Mouse (Mus musculus) hindbrain, embryonic 16.5 days (tissue): ENCODE measurements at regions not wholly inside any gene's neighbourhood (a gene's known extent, or its start where the extent isn't known, plus 50 kb on each side); places are given as distances from the start of the nearest gene placed in this dataset.
"Not testable (repeated sequence)": the region's sequence is repeated elsewhere in the genome, so short reads cannot be mapped to it uniquely, and the experiment has no call there.

ENCODE experiments used
- ATAC-seq: fragments of 200-750 bp; cut with Nextera tagmentation; 2 replicates; pipeline ENCODE4 v1.8.0; 2017; ENCODE audit warnings: moderate TSS enrichment, moderate library complexity
- H3K27ac ChIP-seq: fragments of 300-500 bp; sonication (generic); 2 replicates; pipeline ENCODE4 v1.5.1; 2014; ENCODE audit warnings: low read depth, mild to moderate bottlenecking, control low read depth, low read length, moderate library complexity
- H3K27me3 ChIP-seq: fragments of 300-500 bp; sonication (generic); replicated peaks from 2 replicates; pipeline ENCODE4 v1.6.1; 2014; ENCODE audit warnings: low read length; ENCODE audit not compliant: control insufficient read depth, insufficient read depth
- H3K36me3 ChIP-seq: fragments of 300-500 bp; sonication (generic); 2 replicates; pipeline ENCODE4 v1.6.1; 2014; ENCODE audit warnings: mild to moderate bottlenecking, low read length, moderate library complexity, mixed read lengths; ENCODE audit not compliant: control insufficient read depth, insufficient read depth
- H3K4me1 ChIP-seq: fragments of 300-500 bp; sonication (generic); 2 replicates; pipeline ENCODE4 v1.6.1; 2014; ENCODE audit warnings: low read depth, low read length; ENCODE audit not compliant: control insufficient read depth, insufficient read depth
- H3K4me2 ChIP-seq: fragments of 300-500 bp; sonication (generic); 2 replicates; pipeline ENCODE4 v1.6.1; 2014; ENCODE audit warnings: mild to moderate bottlenecking, low read length, control low read depth, moderate library complexity
- H3K4me3 ChIP-seq: fragments of 300-500 bp; sonication (generic); 2 replicates; pipeline ENCODE4 v1.5.1; 2014; ENCODE audit warnings: mild to moderate bottlenecking, low read length, control low read depth, moderate library complexity
- H3K9ac ChIP-seq: fragments of 300-500 bp; sonication (generic); 2 replicates; pipeline ENCODE4 v1.6.1; 2014; ENCODE audit warnings: low read depth, mild to moderate bottlenecking, control low read depth, low read length, moderate library complexity
- H3K9me3 ChIP-seq: fragments of 300-500 bp; sonication (generic); 2 replicates; pipeline ENCODE4 v1.6.1; 2014; ENCODE audit warnings: mild to moderate bottlenecking, low read length, moderate library complexity; ENCODE audit not compliant: control insufficient read depth
- WGBS: fragments of 180-500 bp; shearing (Covaris S2); extraction: QIAGEN DNeasy Blood & Tissue Kit; methylation state at CpG from one replicate; pipeline ENCODE4 v1.1.7; 2014; 5-methylcytosine and 5-hydroxymethylcytosine counted together

DNA sequence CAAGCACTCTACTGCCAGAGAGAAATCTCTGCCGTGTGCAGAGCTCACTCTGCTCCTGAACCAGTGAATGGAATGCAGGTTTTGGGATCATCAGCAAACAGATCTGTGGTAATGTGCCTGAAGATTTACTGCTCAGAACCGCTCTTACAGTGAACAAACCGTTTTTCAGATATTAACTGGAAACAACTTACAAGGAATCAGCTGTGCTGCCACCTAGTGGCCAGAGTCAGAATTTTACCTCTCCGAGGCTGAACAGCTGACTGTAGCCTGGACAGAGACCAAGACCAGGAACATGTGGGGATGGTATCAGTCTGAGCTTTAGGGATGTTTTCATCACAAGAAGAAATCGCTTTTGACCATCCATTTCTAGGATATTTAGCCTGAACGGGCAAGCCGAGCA lies 65.3 kb downstream of the Gm15023 start:
- not testable (repeated sequence) for H3K9me3 ChIP-seq, H3K4me2 ChIP-seq, H3K9ac ChIP-seq, H3K27me3 ChIP-seq, H3K27ac ChIP-seq, ATAC-seq, H3K36me3 ChIP-seq, H3K4me3 ChIP-seq, H3K4me1 ChIP-seq
- WGBS = 30% methylated on average over 6 of the region's 7 CpGs

GRCm38 (mm10) chrX:135110866-135111265 lies 66.6 kb downstream of the Gm15023 start:
- not testable (repeated sequence) for H3K4me2 ChIP-seq, H3K27me3 ChIP-seq, H3K4me1 ChIP-seq, H3K9me3 ChIP-seq, H3K36me3 ChIP-seq, H3K4me3 ChIP-seq, H3K9ac ChIP-seq, ATAC-seq, H3K27ac ChIP-seq
- WGBS = 26% methylated on average over 4 of the region's 4 CpGs

DNA sequence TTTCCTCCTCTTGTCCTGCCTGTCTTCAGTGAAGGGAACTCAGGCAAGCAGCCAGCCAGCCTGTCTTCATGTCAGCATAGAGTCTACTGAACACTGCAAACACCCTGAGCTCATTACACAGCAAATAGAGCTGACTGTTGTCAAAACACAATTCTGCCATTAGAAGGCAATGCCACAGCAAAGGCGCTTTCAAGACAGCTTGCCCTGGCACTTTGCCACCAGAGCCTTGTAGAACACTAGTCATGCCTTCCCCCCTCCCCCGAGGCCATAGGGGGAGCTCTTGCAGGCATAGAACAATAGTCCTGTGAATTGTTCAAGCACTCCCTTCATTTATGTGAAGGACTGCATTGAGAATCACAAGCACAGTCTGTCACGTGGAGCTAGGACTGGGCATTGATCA lies 75.8 kb downstream of the Gm15023 start:
- H3K4me2 ChIP-seq = no peak overlapping the region
- no peak overlapping the region for H3K9ac ChIP-seq
- H3K36me3 ChIP-seq = no peaks in the 10 kb centered on the region
- no peaks in the 10 kb centered on the region for H3K4me1 ChIP-seq
- no peak overlapping the region for H3K4me3 ChIP-seq
- no peaks in the 10 kb centered on the region for H3K9me3 ChIP-seq
- ATAC-seq = peak; percentile 48
- no peak overlapping the region for H3K27ac ChIP-seq
- H3K27me3 ChIP-seq = no peaks in the 10 kb centered on the region
- WGBS = 45% methylated on average over 3 of the region's 3 CpGs

DNA sequence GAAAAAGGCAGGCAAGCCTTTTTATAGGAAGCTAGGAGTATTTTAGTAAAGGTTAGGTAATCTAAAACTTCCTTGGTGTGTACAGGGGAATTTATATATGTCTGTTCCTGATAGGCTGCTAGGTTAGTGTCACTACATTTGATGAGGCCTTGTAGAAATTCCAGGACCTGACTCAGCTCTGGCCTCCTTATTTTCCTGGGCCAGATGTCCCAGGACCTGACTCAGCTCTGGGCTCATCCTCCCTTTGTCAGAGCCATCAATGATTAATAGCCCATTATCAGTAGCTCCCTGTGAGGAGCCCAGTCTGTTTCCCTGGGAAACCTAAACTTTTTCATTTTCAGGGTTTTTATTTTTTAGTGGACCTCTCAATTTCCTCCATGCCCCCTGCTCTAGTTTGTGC lies 79.3 kb downstream of the Gm15023 start:
- H3K9me3 ChIP-seq = no peaks in the 10 kb centered on the region
- no peak for ATAC-seq
- H3K27ac ChIP-seq = no peak overlapping the region
- H3K4me2 ChIP-seq = no peak overlapping the region
- no peak overlapping the region for H3K9ac ChIP-seq
- no peaks in the 10 kb centered on the region for H3K4me1 ChIP-seq
- H3K4me3 ChIP-seq = no peak overlapping the region
- no peaks in the 10 kb centered on the region for H3K36me3 ChIP-seq
- H3K27me3 ChIP-seq = no peaks in the 10 kb centered on the region

DNA sequence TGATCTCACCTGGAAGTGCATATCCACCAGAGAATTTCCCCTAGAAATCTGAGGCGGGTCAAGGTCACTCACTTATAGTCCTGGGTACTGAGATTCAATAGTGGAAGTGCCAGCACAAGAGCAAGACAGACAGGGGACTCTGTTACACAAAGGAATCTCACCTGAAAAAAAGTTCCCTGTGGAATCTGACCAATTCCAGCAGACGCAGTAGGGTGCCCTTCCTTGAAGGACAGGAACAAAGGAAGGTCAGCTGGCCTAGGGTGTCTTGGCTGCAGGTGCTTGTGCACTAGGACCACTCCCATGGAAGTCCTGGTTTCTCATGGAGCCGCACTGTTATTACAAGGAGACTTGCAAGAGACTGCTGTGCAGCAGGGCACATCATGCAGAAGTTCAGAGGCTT lies 81.2 kb downstream of the Gm15023 start:
- 63% methylated on average over 3 of the region's 3 CpGs for WGBS
- no peaks in the 10 kb centered on the region for H3K4me1 ChIP-seq
- no peaks in the 10 kb centered on the region for H3K27me3 ChIP-seq
- no peak overlapping the region for H3K4me3 ChIP-seq
- no peak for ATAC-seq
- H3K9me3 ChIP-seq = no peaks in the 10 kb centered on the region
- no peak overlapping the region for H3K27ac ChIP-seq
- no peak overlapping the region for H3K4me2 ChIP-seq
- H3K36me3 ChIP-seq = no peaks in the 10 kb centered on the region
- H3K9ac ChIP-seq = no peak overlapping the region

- not testable (repeated sequence) for H3K4me3 ChIP-seq, H3K36me3 ChIP-seq, H3K9me3 ChIP-seq, H3K9ac ChIP-seq, H3K27me3 ChIP-seq, H3K27ac ChIP-seq, H3K4me1 ChIP-seq, H3K4me2 ChIP-seq
- WGBS = 15% methylated on average over 2 of the region's 3 CpGs
- ATAC-seq = peak; percentile 87
Measured at GRCm38 (mm10) chrX:135091074-135091473, 82.1 kb upstream of the Zmat1 start.

DNA sequence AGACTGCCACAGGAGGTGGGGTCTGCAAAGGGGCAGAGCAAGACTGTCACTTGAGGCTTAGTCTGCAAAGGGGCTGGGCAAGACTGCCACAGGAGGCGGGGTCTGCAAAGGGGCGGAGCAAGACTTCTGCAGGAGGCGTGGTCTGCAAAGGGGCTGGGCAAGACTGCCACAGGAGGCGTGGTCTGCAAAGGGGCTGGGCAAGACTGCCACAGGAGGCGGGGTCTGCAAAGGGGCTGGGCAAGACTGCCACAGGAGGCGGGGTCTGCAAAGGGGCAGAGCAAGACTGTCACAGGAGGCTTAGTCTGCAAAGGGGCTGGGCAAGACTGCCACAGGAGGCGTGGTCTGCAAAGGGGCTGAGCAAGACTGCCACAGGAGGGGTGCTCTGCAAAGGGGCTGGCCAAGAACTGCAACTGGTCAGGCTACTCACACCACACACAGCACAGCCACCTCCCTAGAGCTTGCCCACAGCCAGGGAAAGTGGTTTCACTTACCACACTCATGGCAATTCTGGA lies 78.1 kb upstream of the Zmat1 start:
- WGBS = 19% methylated on average over 7 of the region's 7 CpGs
- H3K27me3 ChIP-seq, H3K4me3 ChIP-seq, H3K27ac ChIP-seq, H3K4me2 ChIP-seq, H3K9ac ChIP-seq, H3K4me1 ChIP-seq, H3K36me3 ChIP-seq, H3K9me3 ChIP-seq: not testable (repeated sequence)
- peak; percentile 76 for ATAC-seq

DNA sequence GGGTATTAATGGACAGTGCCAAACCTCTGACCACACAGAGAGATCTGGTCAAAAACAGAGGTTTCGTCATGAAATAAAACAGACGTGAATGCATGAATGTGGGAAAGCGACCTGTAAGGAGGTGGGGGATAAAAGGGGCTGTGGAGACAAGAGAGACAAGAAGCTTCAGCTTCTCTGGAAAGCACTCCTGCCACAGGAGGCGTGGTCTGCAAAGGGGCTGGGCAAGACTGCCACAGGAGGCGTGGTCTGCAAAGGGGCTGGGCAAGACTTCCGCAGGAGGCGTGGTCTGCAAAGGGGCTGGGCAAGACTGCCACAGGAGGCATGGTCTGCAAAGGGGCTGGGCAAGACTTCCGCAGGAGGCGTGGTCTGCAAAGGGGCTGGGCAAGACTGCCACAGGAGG lies 77.6 kb upstream of the Zmat1 start:
- H3K27me3 ChIP-seq, H3K4me3 ChIP-seq, ATAC-seq, H3K4me2 ChIP-seq, H3K36me3 ChIP-seq, H3K9ac ChIP-seq, H3K9me3 ChIP-seq, H3K4me1 ChIP-seq, H3K27ac ChIP-seq: not testable (repeated sequence)
- 29% methylated on average over 4 of the region's 9 CpGs for WGBS

DNA sequence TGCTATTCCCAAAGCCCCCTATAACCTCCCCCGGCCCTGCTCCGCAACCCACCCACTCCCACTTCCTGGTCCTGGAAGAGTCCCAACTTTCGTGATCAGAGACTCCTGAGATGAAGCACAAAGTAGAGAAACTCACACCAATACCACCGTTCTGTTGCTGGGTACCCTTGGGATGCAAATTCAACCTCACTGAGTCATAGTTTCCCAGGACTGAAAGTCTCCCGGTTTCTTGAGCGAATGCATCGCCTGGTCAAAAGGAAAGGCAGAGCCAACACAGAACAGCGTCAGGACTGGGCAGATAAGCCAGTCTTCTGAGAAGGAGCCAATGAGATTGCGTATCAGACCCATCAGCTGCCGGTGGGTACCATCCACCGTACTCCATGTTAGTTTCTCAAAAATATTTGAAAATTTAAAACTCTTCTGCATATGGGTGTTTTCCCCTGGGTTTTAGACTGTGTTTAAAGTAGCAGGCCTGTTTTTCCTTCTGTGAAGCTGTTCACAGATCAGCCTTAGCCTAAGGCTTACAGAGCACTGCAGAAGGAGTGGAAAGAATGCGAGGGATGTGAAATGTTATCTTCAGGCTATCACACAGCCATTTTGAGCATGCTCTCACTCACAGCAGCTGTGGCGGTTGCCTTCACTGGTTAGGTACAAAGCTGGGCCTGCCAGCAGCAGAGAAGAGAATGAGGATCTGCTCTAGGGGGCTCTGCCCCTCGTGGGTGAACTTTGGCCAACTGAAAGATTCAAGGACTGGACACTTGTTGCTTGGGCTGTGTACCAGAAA lies 77.0 kb upstream of the Zmat1 start:
- not testable (repeated sequence) for H3K4me3 ChIP-seq, H3K4me1 ChIP-seq, H3K36me3 ChIP-seq, H3K27ac ChIP-seq, H3K9ac ChIP-seq, H3K4me2 ChIP-seq, H3K9me3 ChIP-seq, H3K27me3 ChIP-seq
- ATAC-seq = peak; percentile 41; the same call in 1 of the 2 replicates
- WGBS = 82% methylated on average over 13 of the region's 14 CpGs
